Mouse (Mus musculus) ES-Bruce4 (cell line): Measurements from ENCODE around the gene Cbx5. TPM values are rescaled to one million over a fixed set of nuclear protein-coding genes. Genes with fewer than 3 reads are reported as not detected.
A peak's percentile ranks its signal among the peaks of the same experiment; 100 is the strongest.

ENCODE experiments used
- H3K27ac ChIP-seq: 2 replicates; pipeline ENCODE4 v1.5.1; 2012; ENCODE audit warnings: low read length, inconsistent platforms; ENCODE audit not compliant: insufficient read depth
- H3K27me3 ChIP-seq: 2 replicates; pipeline ENCODE4 v1.6.1; 2012; ENCODE audit warnings: mild to moderate bottlenecking, low read length, inconsistent platforms; ENCODE audit not compliant: control insufficient read depth, poor library complexity, insufficient read depth, severe bottlenecking
- H3K36me3 ChIP-seq: 2 replicates; pipeline ENCODE4 v1.6.1; 2012; ENCODE audit warnings: inconsistent platforms, mild to moderate bottlenecking, low read length, moderate library complexity; ENCODE audit not compliant: control insufficient read depth, poor library complexity, insufficient read depth, severe bottlenecking
- H3K4me1 ChIP-seq: one replicate; pipeline ENCODE4 v1.8.1; 2011; ENCODE audit warnings: low read length; ENCODE audit not compliant: control insufficient read depth, insufficient read depth
- H3K4me3 ChIP-seq: 2 replicates; pipeline ENCODE4 v1.5.1; 2011; ENCODE audit warnings: low read depth, mild to moderate bottlenecking, low read length
- H3K9ac ChIP-seq: 2 replicates; pipeline ENCODE4 v1.6.1; 2012; ENCODE audit warnings: low read depth, mild to moderate bottlenecking, inconsistent platforms; ENCODE audit not compliant: poor library complexity, severe bottlenecking
- H3K9me3 ChIP-seq: replicated peaks from 2 replicates; pipeline ENCODE4 v1.6.1; 2012; ENCODE audit warnings: mild to moderate bottlenecking, low read length, inconsistent platforms; ENCODE audit not compliant: control insufficient read depth, poor library complexity, insufficient read depth, severe bottlenecking
- CTCF ChIP-seq: IDR thresholded peaks from one replicate; pipeline ENCODE4 v1.8.1; 2011; ENCODE audit warnings: low read depth, low read length
- EP300 ChIP-seq: IDR thresholded peaks from 2 replicates; pipeline ENCODE4 v1.6.1; 2011; ENCODE audit warnings: low read depth, low read length; ENCODE audit not compliant: insufficient read depth
- POLR2A ChIP-seq: IDR thresholded peaks from one replicate; pipeline ENCODE4 v1.8.1; 2011; ENCODE audit warnings: low read length; ENCODE audit not compliant: insufficient read depth
- polyA plus RNA-seq: library from polyadenylated mRNA; stranded (reverse); fragments of >200 nt; gene quantifications from 2 replicates; pipeline ENCODE4 v1.2.4, GENCODE M21; 2011; ENCODE audit warnings: low read depth; ENCODE audit not compliant: missing spikeins, insufficient read depth, insufficient read length

Gene Cbx5
- polyA plus RNA-seq, 1 experiment, result 317 TPM

DNA sequence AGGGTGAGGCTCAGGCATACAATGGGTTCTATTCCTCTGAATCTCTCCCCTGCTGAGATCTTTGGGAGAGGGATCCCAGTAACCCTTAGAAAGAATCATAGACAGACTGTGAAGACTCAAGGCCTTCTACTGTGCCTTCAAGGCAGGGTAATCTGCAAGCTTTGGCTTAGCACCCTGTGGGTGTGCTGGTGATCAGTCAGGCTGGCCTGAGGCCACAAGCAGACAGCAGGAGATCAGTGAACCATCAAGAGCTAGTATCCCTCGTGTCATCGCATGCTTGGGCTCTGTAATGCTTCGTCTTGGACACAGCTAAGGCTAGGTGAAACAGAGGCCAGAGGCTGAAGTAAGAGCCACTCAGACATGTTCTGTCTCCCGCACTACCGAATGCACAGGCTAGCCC, 66.4 kb downstream of the Cbx5 start:
- Histone ChIP-seq H3K9me3 (no peaks in the 10 kb centered on the region), H3K9ac (no peak overlapping the region), H3K4me1 (peaks cover 7% of the 10 kb centered on the region), H3K36me3 (no peaks in the 10 kb centered on the region), H3K4me3 (no peak overlapping the region), H3K27ac (no peak overlapping the region), H3K27me3 (no peaks in the 10 kb centered on the region)
- TF ChIP-seq EP300 (no peak), CTCF (no peak), POLR2A (no peak)

DNA sequence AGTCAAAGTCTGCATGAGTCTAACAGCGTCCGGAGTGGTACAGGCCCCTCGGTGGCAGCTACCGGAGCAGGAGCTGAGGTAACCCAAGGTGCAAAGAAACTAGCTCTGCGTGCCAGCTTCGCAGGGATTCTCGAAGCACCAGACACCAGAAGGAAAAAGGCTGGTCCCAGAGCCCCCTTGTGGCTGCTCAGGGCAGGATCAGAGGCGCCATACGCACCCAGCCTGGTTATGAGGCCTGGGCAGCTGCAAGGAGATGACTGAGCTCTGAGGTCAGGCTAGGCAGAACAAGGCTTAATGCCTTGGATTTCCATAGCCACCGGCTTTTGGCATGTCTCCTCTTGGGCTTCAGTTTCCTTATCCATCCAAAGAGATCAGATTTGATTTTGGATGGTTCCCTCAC, 67.1 kb downstream of the Cbx5 start:
- H3K9me3 ChIP-seq, result no peaks in the 10 kb centered on the region
- no peaks in the 10 kb centered on the region for H3K27me3 ChIP-seq
- TF ChIP-seq EP300 (no peak), CTCF (peak; percentile 75), POLR2A (no peak)
- no peak overlapping the region for H3K27ac ChIP-seq
- no peak overlapping the region for H3K4me3 ChIP-seq
- no peaks in the 10 kb centered on the region for H3K36me3 ChIP-seq
- H3K9ac ChIP-seq, result no peak overlapping the region
- peaks cover 7% of the 10 kb centered on the region for H3K4me1 ChIP-seq

DNA sequence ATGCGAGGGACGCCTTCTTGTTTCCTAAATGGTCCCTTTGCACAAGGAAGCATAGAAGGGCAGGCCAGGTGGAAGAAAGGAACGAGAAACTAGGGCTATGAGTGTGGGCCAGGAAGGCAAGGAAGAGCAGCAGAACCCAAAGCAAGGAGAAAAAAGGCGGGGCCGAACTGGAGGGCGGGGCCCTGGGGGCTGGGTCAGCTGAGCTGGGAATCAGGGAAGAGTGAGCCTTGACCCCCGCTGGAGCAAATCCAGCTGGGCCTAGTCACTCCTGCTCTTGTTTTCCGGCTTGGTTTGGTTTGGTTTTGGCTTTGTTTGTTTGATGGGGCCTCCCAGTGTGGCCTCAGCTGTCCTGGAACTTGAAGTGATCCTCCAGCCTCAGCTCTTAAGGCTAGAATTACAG, 68.3 kb downstream of the Cbx5 start:
- no peak for TF ChIP-seq CTCF
- no peak for TF ChIP-seq EP300
- no peak for TF ChIP-seq POLR2A
- no peak overlapping the region for H3K9ac ChIP-seq

DNA sequence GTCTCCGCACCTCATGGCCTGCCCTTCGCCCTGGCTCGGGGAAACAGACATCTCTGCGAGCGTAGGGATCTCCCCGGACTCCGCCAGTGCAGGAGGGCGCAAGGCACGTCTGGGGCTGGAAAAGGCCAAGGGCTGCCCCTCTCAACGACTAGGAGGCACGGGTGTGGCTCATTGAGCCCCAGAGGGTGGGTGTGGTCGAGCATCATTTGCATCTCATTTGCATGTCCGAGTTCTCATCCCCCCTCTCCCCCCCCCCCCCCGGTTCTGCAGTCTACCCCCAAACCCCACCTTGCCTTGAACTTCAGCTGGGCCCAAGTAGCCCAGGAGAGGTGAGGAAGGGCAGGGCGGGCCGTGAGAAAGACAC, 69.3 kb downstream of the Cbx5 start:
- Histone ChIP-seq H3K36me3 (no peaks in the 10 kb centered on the region), H3K4me1 (peaks cover 7% of the 10 kb centered on the region), H3K27me3 (no peaks in the 10 kb centered on the region), H3K27ac (no peak overlapping the region), H3K4me3 (peak overlapping the region; percentile 37), H3K9ac (no peak overlapping the region), H3K9me3 (no peaks in the 10 kb centered on the region)
- TF ChIP-seq POLR2A, result no peak
- TF ChIP-seq EP300, result no peak; the same call in 1 of the 2 replicates
- no peak for TF ChIP-seq CTCF

More for the DNA sequence above, 68.3 kb downstream of the Cbx5 start:
- Histone ChIP-seq H3K36me3 (no peaks in the 10 kb centered on the region), H3K9me3 (no peaks in the 10 kb centered on the region), H3K4me1 (peaks cover 7% of the 10 kb centered on the region), H3K4me3 (no peak overlapping the region), H3K27me3 (no peaks in the 10 kb centered on the region), H3K27ac (no peak overlapping the region)

DNA sequence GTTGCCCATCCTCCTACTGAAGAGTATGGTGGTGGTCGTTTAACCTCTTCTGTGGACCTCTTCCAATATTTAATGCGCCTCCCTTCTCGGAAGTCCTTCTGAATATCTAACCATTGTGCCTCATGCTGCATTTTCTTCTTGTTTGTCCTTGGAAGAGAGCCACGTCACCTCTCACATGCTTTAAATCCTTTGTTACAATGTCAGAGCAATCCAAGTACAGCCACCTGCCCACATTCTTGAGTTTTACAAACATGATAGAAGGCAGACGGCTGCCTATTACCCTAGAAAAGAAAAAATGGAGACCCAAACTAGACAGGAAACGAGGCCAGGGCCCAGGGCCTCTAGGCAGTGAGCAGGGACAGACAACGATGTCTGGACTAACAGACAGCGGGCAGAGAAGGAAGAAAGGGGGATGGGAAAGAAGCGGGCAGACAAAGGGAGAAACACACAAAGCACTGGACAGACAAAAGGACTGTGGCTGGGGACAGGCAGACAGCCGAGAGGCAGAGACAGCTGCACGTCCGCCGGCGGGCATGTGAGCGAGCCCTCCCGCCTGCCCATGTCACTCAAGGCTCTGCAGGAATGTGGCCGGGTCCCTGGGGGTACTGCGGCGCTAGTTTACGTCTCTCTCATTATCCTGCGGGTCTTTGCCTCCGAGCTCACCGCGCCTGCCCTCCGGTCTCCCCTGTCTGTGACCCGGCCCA, 69.9 kb downstream of the Cbx5 start:
- peaks cover 7% of the 10 kb centered on the region for H3K4me1 ChIP-seq
- no peaks in the 10 kb centered on the region for H3K36me3 ChIP-seq
- H3K4me3 ChIP-seq, result peak overlapping the region; percentile 40
- no peaks in the 10 kb centered on the region for H3K27me3 ChIP-seq
- no peak overlapping the region for H3K9ac ChIP-seq
- no peaks in the 10 kb centered on the region for H3K9me3 ChIP-seq
- H3K27ac ChIP-seq, result no peak overlapping the region
- TF ChIP-seq POLR2A (no peak), EP300 (peak; percentile 17; the same call in 1 of the 2 replicates), CTCF (no peak)

DNA sequence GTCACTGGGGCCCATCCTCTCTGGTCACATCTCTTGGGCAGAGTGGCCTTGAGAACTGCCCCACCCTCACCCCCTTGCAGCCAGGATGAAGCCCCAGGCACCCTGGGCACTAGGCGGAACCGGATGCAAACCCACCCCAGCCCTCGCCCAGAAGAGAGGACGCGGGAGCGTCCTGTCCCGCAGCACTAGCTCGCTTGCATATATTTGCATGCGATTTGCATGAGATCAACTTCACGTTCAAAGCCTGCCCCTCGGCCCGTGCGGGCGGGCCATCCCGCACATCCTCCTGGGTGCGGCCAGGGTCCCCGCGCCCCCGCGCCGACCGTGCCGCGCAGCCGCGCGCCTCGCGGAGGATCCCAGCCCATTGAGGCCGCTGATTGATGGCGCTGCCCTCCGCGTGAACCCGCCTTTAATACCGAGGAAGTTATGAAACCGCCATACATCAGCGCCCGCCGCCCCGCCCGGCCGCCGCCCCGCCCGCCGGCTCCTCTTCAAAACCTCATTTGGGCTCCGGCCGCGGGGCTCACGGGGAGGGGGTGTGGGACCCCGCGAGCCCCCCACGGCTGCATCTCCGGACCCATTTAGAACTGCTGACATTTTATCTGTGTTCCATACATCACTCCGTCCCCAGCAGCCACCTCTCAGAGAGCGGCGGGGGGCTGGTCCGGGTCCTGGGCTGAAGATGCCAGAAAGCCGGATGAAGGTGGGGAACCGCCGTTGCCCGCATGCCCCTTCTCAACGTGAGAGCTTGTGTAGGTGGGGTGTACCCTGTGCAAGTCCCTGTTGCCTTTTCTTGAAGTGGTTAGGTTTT, 70.6 kb downstream of the Cbx5 start:
- no peaks in the 10 kb centered on the region for H3K9me3 ChIP-seq
- no peaks in the 10 kb centered on the region for H3K36me3 ChIP-seq
- TF ChIP-seq EP300 (0 out of 2 replicates have a peak, but pooled peaks have one; percentile 6), POLR2A (no peak)
- H3K27ac ChIP-seq, result no peak overlapping the region
- peak overlapping the region; percentile 33 for H3K9ac ChIP-seq
- no peaks in the 10 kb centered on the region for H3K27me3 ChIP-seq
- H3K4me3 ChIP-seq, result peak overlapping the region; percentile 48
- H3K4me1 ChIP-seq, result peaks cover 7% of the 10 kb centered on the region
